Mouse (Mus musculus): ENCODE measurements at regions not wholly inside any gene's neighbourhood (a gene's known extent, or its start where the extent isn't known, plus 50 kb on each side); places are given as distances from the start of the nearest gene placed in this dataset.

GRCm38 (mm10) chr17:85747976-85748648 is 60.0 kb upstream of the Six2 start:
- no peak overlapping the region for H3K9ac ChIP-seq (ENCODE audit: low read depth, low read length)
- no peaks in the 10 kb centered on the region; the same call in 1 of the 2 replicates for H3K27me3 ChIP-seq (ENCODE audit: control insufficient read depth, insufficient read depth, low read length)
- DNase-seq (ENCODE audit: extremely low read depth, low read depth, low spot score), result no peak
- TF ChIP-seq POLR2A (IDR thresholded peaks at IDR 0.05; ENCODE audit: extremely low read depth, insufficient read depth, low read length), result no peak
- no peak for TF ChIP-seq CTCF (IDR thresholded peaks at IDR 0.05; ENCODE audit: low read depth, low read length)
- no peaks in the 10 kb centered on the region for H3K36me3 ChIP-seq (ENCODE audit: control insufficient read depth, insufficient read depth, low read length)
- H3K27ac ChIP-seq (replicated peaks; ENCODE audit: insufficient read depth, low read depth, low read length), result no peak overlapping the region
- H3K4me1 ChIP-seq (ENCODE audit: control insufficient read depth, insufficient read depth, low read length), result no peaks in the 10 kb centered on the region
- WGBS, result 73% methylated on average over 16 of the region's 16 CpGs
- H3K4me3 ChIP-seq (ENCODE audit: insufficient read depth, low read depth, low read length), result no peak overlapping the region
- no peaks in the 10 kb centered on the region for H3K79me2 ChIP-seq (ENCODE audit: control insufficient read depth, insufficient read depth, low read length)

All from liver, adult 2 months (tissue).